Mouse (Mus musculus) bone marrow macrophage, adult 2 months (primary cell): ENCODE results near the gene Ak5.

Experiments used
- CTCF ChIP-seq: IDR thresholded peaks from 2 replicates; pipeline ENCODE4 v1.5.1; 2012; ENCODE audit warnings: low read depth, mild to moderate bottlenecking, low read length, moderate library complexity
- POLR2A ChIP-seq: IDR thresholded peaks from 2 replicates; pipeline ENCODE4 v1.6.1; 2012; ENCODE audit warnings: mild to moderate bottlenecking, low read depth, low read length, borderline replicate concordance

- TF ChIP-seq CTCF (no peak), POLR2A (no peak)
Observed at GRCm38 (mm10) chr3:152674663-152675062, 6.5 kb upstream of the Ak5 start.
